Mouse (Mus musculus): Measurements from ENCODE around the gene Cfap61. TPM values are rescaled to one million over a fixed set of nuclear protein-coding genes. Genes with fewer than 3 reads are reported as not detected.

Cfap61 gene
- not detected in 2 replicates for polyA plus RNA-seq (2012)

- no peak for TF ChIP-seq GATA1 (IDR thresholded peaks at IDR 0.05; ENCODE audit: low read length)
Observed at GRCm38 (mm10) chr2:145934339-145935231, at the start of gene Cfap61, which contains the start of gene Crnkl1. TSS of gene Cfap61 (plus strand) at chr2:145934784. TSS of gene Crnkl1 (minus strand) at chr2:145935014.

DNA sequence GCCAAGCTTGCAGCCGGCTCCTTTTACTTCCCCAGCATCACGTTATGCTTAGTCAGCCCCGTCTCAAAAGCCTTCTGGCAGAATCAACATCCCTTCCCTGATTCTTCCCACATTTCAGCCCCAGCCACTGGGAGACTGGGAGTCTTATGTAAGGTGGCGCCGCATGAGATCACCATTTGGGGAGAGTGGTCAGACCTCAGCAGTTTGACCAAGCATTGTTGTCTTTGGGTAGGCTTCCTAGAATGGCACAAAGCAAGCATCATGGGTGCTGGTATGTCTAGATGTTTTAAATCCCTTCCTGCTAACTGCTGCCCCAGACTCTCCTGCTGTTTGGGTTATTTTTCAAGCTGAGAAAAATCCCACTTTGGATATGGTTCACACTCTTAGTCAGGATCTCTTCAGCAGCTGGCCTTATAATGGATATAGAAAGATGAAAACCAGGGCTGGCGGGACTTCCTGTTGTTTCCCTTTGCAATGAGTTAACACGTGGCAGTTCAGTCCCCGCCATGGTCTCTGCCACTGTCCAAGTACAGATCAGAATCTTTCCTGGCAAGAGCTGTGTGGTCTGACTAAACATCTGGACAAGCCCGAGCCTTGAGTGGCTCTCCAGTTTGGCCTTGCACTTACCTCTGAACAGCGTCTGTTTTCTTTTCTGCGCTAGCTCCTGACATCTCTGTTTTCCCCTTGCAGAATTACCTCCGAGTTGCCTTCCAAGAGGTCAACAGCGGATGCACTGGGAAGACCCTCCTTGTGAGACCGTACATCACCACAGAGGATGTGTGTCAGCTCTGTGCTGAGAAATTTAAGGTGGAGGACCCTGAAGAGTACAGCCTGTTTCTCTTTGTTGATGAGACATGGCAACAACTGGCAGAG lies 49.4 kb upstream of the Cfap61 start:
- no peak for TF ChIP-seq GATA1 (IDR thresholded peaks at IDR 0.05; ENCODE audit: low read length)

DNA sequence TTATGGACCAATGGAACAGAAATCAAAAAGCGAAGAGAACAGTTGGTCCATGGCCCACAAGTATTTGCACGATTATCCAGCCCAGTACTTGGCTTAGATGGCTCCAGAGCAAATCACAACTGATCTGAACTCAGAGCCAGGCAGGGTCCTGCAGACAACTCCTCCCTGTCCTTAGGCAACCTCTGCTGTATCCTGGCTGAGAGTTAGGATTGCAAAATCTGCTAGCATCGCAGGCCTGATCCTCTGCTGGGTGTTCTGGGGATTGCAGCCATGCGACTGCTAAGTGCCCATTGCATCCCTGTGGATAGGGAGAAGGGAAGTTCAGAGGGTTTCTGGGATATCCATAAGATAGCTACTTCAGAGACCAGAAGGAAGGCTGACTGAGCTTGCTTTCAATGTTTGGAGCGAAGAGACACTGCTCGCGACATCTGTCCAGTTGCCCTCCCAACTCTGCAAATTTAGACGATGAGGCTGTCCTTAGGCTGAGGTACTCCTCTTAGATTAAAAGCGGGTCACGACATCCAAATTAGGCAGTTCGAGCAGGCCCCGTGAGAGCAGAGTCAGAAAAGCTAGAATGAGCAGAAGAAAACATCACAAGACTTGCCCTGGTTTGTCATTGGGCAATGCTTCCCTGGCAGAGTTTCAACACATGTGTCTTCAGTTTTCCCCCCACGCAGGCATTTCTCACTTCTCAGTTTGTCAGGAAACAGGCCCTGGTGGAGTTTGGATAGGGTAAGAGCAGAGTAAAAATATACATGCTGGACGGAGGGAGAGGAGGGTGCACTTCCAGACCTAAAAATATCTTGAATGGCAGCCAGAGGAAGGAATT lies 46.4 kb upstream of the Cfap61 start:
- TF ChIP-seq GATA1 (IDR thresholded peaks at IDR 0.05; ENCODE audit: low read length): no peak

DNA sequence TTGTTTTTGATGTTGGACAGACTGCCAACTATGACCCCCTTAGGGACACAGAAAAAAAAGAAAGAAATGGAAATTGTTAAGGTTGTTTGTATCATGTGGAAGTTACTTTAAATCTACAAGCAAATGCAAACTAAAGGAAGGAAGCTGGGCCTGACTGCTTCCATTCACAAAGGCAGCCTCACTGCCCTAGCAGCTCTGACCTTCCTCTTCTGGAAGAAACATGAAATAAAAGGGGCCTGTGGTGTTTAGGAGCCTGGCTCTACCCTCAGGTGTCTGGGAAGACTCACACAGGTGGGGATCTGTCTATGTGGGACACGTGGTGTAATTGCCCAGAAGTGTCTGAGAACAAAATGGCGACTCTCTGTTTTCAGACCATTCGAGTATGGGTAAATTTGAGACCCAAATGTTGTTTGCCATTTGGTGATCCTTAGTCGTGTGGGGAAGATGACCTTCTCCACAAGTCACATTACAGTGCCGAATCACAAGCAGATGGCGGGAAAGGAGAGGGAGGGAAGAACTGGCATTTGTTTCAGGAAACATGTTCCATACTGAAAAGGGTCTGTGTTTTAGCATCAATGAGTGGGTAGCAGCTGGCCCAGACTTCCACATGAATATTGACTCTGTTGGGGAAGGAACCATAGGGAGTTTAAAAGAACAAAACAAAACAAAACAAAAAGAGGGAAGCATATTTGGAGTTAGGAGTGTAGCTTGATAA lies 45.7 kb upstream of the Cfap61 start:
- TF ChIP-seq GATA1 (IDR thresholded peaks at IDR 0.05; ENCODE audit: low read length): no peak

DNA sequence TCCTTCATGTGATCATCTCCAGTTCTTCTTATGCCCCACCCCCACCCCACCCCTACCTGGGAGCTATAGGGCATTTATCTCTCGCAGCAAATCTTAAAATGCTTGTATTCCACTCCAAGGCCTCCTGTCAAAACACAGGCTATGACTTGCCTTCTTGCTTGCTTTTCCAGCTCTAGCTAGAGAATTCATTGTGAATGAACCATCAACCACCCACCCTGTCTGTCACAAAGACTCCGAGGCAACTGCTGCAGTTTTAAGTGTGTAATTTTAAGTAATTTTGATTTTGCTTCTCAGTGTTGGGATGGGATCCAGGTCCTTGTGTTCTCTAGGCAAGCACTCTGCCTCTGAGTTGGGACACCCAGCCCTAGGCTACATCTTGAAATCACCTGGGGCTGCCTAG lies 44.0 kb upstream of the Cfap61 start:
- no peak for TF ChIP-seq GATA1 (IDR thresholded peaks at IDR 0.05; ENCODE audit: low read length)

GRCm38 (mm10) chr2:145893756-145894155 lies 40.8 kb upstream of the Cfap61 start:
- TF ChIP-seq GATA1 (IDR thresholded peaks at IDR 0.05; ENCODE audit: low read length): no peak

DNA sequence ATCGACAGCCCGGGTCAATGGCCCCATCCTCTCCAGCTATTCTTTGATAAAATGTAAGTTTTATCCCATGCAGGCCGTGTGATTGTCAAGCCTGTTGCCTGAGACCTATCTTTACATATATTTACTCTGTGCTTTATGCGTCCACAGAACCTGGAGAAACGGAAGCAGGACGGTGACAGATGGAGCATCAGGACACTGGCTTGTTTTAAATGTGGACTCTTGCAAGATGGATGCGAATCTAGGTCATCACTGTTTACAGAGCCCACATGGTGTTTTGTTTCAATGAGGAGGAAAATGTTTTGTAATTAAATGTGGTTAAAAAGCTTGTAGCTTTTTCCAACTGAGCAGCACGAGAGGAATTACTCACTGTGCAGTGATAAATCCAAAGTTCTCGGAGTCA lies 36.5 kb upstream of the Cfap61 start:
- no peak for TF ChIP-seq GATA1 (IDR thresholded peaks at IDR 0.05; ENCODE audit: low read length)

DNA sequence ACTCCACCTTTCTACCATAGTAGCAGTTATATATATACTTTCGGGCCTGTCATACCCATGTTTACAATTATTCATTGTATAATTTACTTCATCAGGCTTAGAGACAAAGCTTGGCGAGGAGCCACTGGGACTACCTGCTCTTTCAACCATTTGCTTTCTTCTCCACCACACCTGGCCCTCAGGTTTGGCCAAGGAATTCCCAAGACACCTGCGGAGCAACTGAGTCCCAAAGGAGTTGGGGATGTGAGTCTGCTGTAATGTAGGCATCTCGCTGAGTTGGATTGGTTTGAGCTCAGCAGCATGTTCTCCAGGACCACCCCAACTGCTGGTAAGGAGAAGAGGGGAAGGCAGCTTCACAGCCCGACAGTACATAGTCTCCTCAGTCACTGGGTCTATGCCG lies 32.7 kb upstream of the Cfap61 start, which contains the start of gene Naa20:
Gene Naa20 (plus strand): TSS at position 239 of the 400 bp plus-strand sequence.
- no peak for TF ChIP-seq GATA1 (IDR thresholded peaks at IDR 0.05; ENCODE audit: low read length)

DNA sequence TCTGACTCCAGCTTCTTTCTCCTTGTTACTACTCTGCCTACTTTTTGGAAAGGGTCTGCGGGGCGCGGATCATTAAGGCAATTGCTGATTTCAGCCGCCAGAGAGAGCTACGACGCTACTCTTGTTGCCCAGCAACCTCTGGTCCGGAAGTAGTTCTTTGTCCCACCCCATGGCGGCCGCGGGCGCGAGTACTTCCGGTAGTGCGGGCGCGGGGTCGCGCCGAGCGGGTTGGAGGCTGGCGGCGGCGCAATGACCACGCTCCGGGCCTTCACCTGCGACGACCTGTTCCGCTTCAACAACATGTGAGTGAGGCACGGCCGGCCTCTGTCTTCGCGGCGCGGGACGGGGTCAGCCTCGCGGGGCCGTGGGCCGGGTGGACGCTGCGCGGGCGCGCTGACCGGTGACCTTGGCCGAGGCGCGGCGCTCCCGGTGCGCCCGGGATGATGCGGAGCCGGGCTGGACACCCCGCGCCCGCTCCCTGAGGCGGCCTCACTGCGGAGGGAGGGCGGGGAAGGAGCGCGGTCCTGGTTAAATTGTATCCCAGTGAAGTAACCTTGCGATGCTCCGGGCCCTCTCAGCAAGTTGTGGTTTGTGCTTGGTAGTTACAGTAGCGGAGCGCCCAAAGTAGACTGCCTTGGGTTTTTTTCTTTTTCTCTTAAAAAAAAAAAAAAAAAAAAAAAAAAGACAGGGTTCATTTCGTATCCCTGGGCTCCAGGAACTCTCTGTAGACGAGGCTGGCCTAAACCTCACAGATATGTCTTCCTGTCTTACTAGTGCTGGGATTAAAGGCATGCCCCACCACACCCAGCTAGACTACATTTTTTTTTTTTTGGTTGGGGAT lies 31.3 kb upstream of the Cfap61 start:
- TF ChIP-seq GATA1 (IDR thresholded peaks at IDR 0.05; ENCODE audit: low read length): no peak

DNA sequence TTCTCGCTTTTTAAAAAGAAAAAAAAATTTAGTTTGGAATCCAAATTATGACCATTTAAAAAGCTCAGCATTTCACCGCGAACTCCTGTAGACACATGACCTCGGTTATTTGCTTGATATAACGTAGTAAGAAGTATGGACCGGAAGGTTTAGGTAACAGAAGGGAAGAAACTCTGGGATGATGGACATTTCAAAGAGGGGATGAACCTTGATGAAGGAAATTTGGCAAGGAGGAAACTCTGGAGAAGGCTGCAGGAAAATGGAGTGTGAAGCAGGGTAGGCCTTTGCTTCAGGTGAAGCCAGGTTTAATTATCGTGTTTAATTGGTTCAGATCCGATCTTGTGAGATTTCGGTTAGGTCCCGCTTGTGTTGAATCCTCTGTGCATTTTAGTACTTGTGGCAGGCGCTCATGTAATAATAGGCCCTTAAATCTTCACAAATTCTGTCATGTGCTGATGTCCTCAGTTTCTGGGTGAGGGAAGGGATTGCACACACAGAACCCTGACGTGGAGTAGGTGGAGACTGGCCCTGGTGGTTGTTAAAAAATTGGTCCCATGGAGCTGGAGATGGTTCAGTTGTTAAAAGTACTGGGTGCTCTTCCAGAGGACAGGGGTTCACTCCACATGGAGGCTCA lies 30.5 kb upstream of the Cfap61 start:
- TF ChIP-seq GATA1 (IDR thresholded peaks at IDR 0.05; ENCODE audit: low read length): no peak

GRCm38 (mm10) chr2:145905156-145905555 lies 29.4 kb upstream of the Cfap61 start:
- TF ChIP-seq GATA1 (IDR thresholded peaks at IDR 0.05; ENCODE audit: low read length): no peak

DNA sequence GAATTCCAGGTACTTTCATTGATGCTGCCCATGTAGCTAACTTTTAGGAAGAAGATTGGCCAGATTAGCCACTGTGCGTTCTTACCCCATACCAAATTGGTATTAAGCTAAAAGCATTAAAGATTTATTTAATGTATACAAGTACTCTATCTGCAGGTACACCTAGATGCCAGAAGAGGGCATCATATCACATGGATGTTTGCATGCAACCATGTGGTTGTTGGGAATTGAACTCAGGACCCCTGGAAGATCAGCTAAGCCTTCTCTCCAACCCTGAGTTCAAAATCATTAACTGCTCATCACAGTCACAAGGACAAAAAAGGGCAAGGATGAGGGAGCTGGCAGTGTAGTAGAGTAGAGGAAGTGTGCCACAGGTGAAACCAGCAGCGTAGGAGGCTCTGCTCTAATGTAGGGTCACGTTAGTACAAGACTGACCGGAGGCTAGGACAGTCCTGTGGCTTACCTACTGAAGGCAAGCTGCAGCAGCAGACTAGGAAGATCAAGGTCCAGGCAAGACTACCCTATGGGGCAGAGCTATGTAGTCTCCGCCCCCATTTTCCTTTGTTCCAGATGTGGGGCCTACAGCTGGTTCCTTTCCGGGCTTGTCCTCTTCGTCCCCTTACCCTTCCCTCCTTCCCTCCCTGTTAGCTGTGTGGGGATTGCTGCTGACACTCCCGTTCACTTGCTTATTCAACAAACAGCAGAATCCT lies 13.5 kb upstream of the Cfap61 start:
- TF ChIP-seq GATA1 (IDR thresholded peaks at IDR 0.05; ENCODE audit: low read length): no peak

DNA sequence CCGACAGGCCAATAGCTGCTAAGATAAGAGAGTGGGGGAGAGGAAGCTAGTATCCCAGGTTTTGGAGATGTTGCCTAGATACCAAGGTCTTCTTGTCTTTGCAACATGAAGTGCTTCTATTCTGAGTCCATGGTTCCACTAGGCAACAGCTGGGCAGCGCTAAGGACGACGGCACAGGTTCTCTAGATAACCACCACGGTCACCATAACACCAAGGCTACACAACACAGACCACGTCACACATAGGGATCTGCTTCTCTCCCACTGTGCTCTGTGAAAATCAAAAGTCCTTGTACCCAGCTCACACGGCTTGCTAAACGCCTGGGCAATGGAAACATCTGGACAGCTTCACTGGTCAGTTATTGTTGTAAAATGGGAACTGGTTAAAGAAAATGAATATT lies 2.4 kb downstream of the Cfap61 start:
- no peak for TF ChIP-seq GATA1 (IDR thresholded peaks at IDR 0.05; ENCODE audit: low read length)
